Mouse (Mus musculus) olfactory bulb, adult 2 months (tissue): ENCODE results near the gene Prss23. TPM values are rescaled to one million over a fixed set of nuclear protein-coding genes. Genes with fewer than 3 reads are reported as not detected.

Experiments
- H3K27ac ChIP-seq: fragments of 200-500 bp; 2 replicates; pipeline ENCODE4 v1.5.1; 2012; ENCODE audit warnings: low read depth, low read length; ENCODE audit not compliant: insufficient read depth
- H3K4me1 ChIP-seq: fragments of 200-500 bp; 2 replicates; pipeline ENCODE4 v1.6.1; 2012; ENCODE audit warnings: low read length; ENCODE audit not compliant: control insufficient read depth, insufficient read depth
- H3K4me3 ChIP-seq: fragments of 200-500 bp; 2 replicates; pipeline ENCODE4 v1.5.1; 2012; ENCODE audit warnings: mild to moderate bottlenecking, low read depth, low read length, moderate library complexity; ENCODE audit not compliant: insufficient read depth
- CTCF ChIP-seq: fragments of 200-500 bp; IDR thresholded peaks from 2 replicates; pipeline ENCODE4 v1.5.1; 2012; ENCODE audit warnings: low read depth, mild to moderate bottlenecking, low read length, moderate library complexity; ENCODE audit not compliant: insufficient read depth
- POLR2A ChIP-seq: fragments of 200-500 bp; IDR thresholded peaks from 2 replicates; pipeline ENCODE4 v1.6.1; 2012; ENCODE audit warnings: mild to moderate bottlenecking, low read depth, low read length, moderate library complexity; ENCODE audit not compliant: insufficient read depth
- WGBS: fragments of 180-500 bp; shearing (Covaris S2); methylation state at CpG from one replicate; pipeline ENCODE4 v1.1.7; 2018; 5-methylcytosine and 5-hydroxymethylcytosine counted together
- polyA plus RNA-seq: library from polyadenylated mRNA; stranded (reverse); fragments of >200 nt; gene quantifications from 2 replicates; pipeline ENCODE4 v1.2.4, GENCODE M21; 2012; ENCODE audit warnings: low replicate concordance; ENCODE audit not compliant: missing spikeins, insufficient read depth, insufficient read length

Gene Prss23
- polyA plus RNA-seq, 1 experiment: not detected

DNA sequence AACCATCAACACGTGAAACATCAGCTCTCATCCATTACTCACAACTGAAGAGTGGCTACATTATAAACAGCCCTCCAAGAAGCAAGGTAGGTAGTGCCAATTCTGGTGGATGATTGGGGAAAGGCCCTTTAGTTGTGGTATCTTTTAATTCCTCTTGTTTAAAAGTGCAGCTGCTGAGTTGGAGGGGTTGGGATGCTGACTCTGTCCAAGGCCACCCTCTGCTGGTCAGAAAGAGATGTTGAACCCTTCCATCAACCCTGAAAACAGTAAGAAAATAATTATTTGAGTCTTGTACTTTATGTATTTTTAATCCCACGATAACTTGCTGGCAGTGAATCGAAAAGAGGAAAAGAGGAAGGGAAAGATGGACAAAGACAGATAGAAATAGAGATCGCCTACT is 53.5 kb downstream of the Prss23 start:
- TF ChIP-seq CTCF: no peak
- TF ChIP-seq POLR2A: no peak
- Histone ChIP-seq H3K27ac (no peak overlapping the region), H3K4me1 (no peaks in the 10 kb centered on the region), H3K4me3 (no peak overlapping the region)
- WGBS: 64% methylated on average over 4 of the region's 4 CpGs

DNA sequence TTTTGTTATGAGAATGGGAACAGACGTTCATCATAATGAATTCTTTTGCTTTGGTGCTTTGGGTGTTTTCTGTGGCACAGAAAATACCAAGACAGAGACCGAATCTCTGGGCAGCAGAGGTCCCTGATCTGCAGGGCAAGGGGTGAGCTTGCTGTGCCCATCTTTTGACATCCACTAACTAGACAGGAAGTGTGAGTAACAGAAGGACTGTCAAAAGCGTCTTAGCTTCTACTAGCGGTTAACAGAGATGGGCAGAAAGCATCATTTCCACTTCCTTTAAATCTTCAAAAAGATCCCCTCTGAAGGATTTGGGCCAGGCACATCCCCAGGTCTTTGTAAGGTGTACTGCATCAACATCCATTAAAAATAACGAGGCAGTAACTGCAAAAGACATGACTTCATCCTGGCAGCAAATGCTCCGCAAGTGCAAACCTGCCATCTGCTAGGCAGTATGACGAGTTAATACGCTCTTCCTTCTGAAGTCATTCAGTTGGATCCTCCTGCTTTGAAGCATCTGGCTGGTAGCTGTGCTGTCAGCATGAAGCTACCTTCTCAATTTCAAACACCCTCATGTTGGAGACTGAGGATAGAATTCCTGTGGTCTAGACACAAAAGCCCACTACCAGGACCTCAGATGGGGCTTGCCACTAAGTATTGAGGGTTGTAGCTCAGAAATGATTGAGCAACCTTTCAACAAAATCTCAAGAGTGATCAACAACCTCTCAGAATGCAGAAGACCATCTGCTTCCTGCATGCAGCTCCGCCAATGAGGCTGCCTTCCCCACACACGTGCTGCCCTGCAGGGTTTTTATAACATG is 63.0 kb downstream of the Prss23 start:
- H3K27ac ChIP-seq: no peak overlapping the region

GRCm38 (mm10) chr7:89463246-89463645 is 63.7 kb downstream of the Prss23 start:
- no peak overlapping the region for H3K27ac ChIP-seq
- TF ChIP-seq CTCF (no peak), POLR2A (no peak)
- H3K4me1 ChIP-seq: no peaks in the 10 kb centered on the region
- 82% methylated on average over 3 of the region's 3 CpGs for WGBS
- H3K4me3 ChIP-seq: no peak overlapping the region

More for the DNA sequence above, 63.0 kb downstream of the Prss23 start:
- TF ChIP-seq CTCF (no peak), POLR2A (no peak)
- no peak overlapping the region for H3K4me3 ChIP-seq
- no peaks in the 10 kb centered on the region for H3K4me1 ChIP-seq
- WGBS: 74% methylated on average over 10 of the region's 10 CpGs

GRCm38 (mm10) chr7:89462646-89463207 is 64.3 kb downstream of the Prss23 start:
- H3K4me3 ChIP-seq: no peak overlapping the region
- no peak for TF ChIP-seq CTCF
- TF ChIP-seq POLR2A: no peak
- WGBS: 90% methylated on average over 5 of the region's 5 CpGs
- H3K27ac ChIP-seq: no peak overlapping the region
- H3K4me1 ChIP-seq: no peaks in the 10 kb centered on the region

DNA sequence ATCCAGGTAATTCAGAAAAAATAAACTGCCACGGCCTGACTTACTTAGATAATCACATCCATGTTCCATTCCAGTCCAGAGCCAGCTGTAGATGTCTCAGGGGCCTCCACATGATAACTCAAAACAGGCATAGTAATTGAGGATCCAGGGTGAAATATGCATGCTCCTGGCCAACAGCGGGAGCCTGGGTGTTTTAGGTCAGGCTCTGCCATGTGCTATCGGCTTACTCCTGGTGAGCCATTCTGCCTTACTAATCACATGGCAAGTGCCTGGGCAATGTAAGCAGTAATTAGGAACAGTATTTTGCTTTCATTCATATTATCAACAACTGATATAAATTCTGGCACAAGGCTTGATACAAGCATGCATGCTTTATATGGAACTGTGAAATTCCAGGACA is 65.6 kb downstream of the Prss23 start:
- Histone ChIP-seq H3K4me3 (no peak overlapping the region), H3K4me1 (no peaks in the 10 kb centered on the region), H3K27ac (no peak overlapping the region)
- TF ChIP-seq POLR2A: no peak
- no peak for TF ChIP-seq CTCF
- WGBS: 65% methylated on average over 3 of the region's 3 CpGs

GRCm38 (mm10) chr7:89460911-89461310 is 66.1 kb downstream of the Prss23 start:
- no peaks in the 10 kb centered on the region for H3K4me1 ChIP-seq
- no peak overlapping the region for H3K4me3 ChIP-seq
- TF ChIP-seq POLR2A: no peak
- TF ChIP-seq CTCF: no peak
- H3K27ac ChIP-seq: no peak overlapping the region

- Histone ChIP-seq H3K4me3 (no peak overlapping the region), H3K4me1 (no peaks in the 10 kb centered on the region), H3K27ac (no peak overlapping the region)
- TF ChIP-seq CTCF: no peak
- no peak for TF ChIP-seq POLR2A
- WGBS: 78% methylated on average over 2 of the region's 2 CpGs
Measured at GRCm38 (mm10) chr7:89459691-89460090, 67.3 kb downstream of the Prss23 start.

Other genes starting within 250 kb of the Prss23 start
- not detected in 2 replicates for gene Tmem135, start 123.0 kb downstream of the Prss23 start, polyA plus RNA-seq
- not detected in 2 replicates for gene Fzd4, start 122.8 kb downstream of the Prss23 start, polyA plus RNA-seq
- not detected in 2 replicates for gene Me3, start 105.2 kb upstream of the Prss23 start, polyA plus RNA-seq